Mouse (Mus musculus): ENCODE data around the gene Foxp2.

GRCm38 (mm10) chr6:14922704-14923103, 21.6 kb downstream of the Foxp2 start:
- TF ChIP-seq NELFE (IDR thresholded peaks at IDR 0.05; ENCODE audit: low read depth, low read length), result no peak
- no peak for TF ChIP-seq USF1 (IDR thresholded peaks at IDR 0.05; ENCODE audit: low read depth, low read length)
- TF ChIP-seq POLR2AphosphoS2 (IDR thresholded peaks at IDR 0.05; ENCODE audit: low read depth, low read length), result no peak
- no peak for TF ChIP-seq CTCF (conservative IDR thresholded peaks at IDR 0.05 in 1 of 2, IDR thresholded peaks at IDR 0.05 in 1 of 2; ENCODE audit: low read depth in 2 of 2, low read length in 2 of 2)
- TF ChIP-seq POLR2A (IDR thresholded peaks at IDR 0.05; ENCODE audit: low read depth, low read length), result no peak
- TF ChIP-seq MXI1 (IDR thresholded peaks at IDR 0.05; ENCODE audit: low read depth, low read length), result no peak
- TF ChIP-seq MAFK (IDR thresholded peaks at IDR 0.05; ENCODE audit: insufficient replicate concordance, low read length), result no peak

Measured in CH12.LX (cell line).